Mouse (Mus musculus): ENCODE results near the gene Krtap1-4.
A peak's percentile ranks its signal among the peaks of the same experiment; 100 is the strongest.

Gene Krtap1-4

GRCm38 (mm10) chr11:99550765-99551164 is 32.7 kb downstream of the Krtap1-4 start, which contains the start of gene Krtap3-3:
Gene Krtap3-3 (minus strand): TSS chr11:99550865.
- no peak for DNase-seq (ENCODE audit: low spot score in 2 of 2)

- no peak for DNase-seq (ENCODE audit: low spot score in 2 of 2)
These were observed 35.6 kb downstream of the Krtap1-4 start for GRCm38 (mm10) chr11:99547892-99548291.

- peak; percentile 18 to 34 for DNase-seq (ENCODE audit: low spot score in 2 of 2)
These were observed 43.7 kb downstream of the Krtap1-4 start for GRCm38 (mm10) chr11:99539721-99540120.

All from right cerebral cortex, postnatal 36 days (tissue).